Mouse (Mus musculus) hindbrain, embryonic 16.5 days (tissue): ENCODE data around the gene Mrps27. TPM values are rescaled to one million over a fixed set of nuclear protein-coding genes. Genes with fewer than 3 reads are reported as not detected.

Source experiments
- ATAC-seq: fragments of 200-750 bp; cut with Nextera tagmentation; 2 replicates; pipeline ENCODE4 v1.8.0; 2017; ENCODE audit warnings: moderate TSS enrichment, moderate library complexity
- H3K27ac ChIP-seq: fragments of 300-500 bp; sonication (generic); 2 replicates; pipeline ENCODE4 v1.5.1; 2014; ENCODE audit warnings: low read depth, mild to moderate bottlenecking, control low read depth, low read length, moderate library complexity
- H3K27me3 ChIP-seq: fragments of 300-500 bp; sonication (generic); replicated peaks from 2 replicates; pipeline ENCODE4 v1.6.1; 2014; ENCODE audit warnings: low read length; ENCODE audit not compliant: control insufficient read depth, insufficient read depth
- H3K36me3 ChIP-seq: fragments of 300-500 bp; sonication (generic); 2 replicates; pipeline ENCODE4 v1.6.1; 2014; ENCODE audit warnings: mild to moderate bottlenecking, low read length, moderate library complexity, mixed read lengths; ENCODE audit not compliant: control insufficient read depth, insufficient read depth
- H3K4me1 ChIP-seq: fragments of 300-500 bp; sonication (generic); 2 replicates; pipeline ENCODE4 v1.6.1; 2014; ENCODE audit warnings: low read depth, low read length; ENCODE audit not compliant: control insufficient read depth, insufficient read depth
- H3K4me2 ChIP-seq: fragments of 300-500 bp; sonication (generic); 2 replicates; pipeline ENCODE4 v1.6.1; 2014; ENCODE audit warnings: mild to moderate bottlenecking, low read length, control low read depth, moderate library complexity
- H3K4me3 ChIP-seq: fragments of 300-500 bp; sonication (generic); 2 replicates; pipeline ENCODE4 v1.5.1; 2014; ENCODE audit warnings: mild to moderate bottlenecking, low read length, control low read depth, moderate library complexity
- H3K9ac ChIP-seq: fragments of 300-500 bp; sonication (generic); 2 replicates; pipeline ENCODE4 v1.6.1; 2014; ENCODE audit warnings: low read depth, mild to moderate bottlenecking, control low read depth, low read length, moderate library complexity
- H3K9me3 ChIP-seq: fragments of 300-500 bp; sonication (generic); 2 replicates; pipeline ENCODE4 v1.6.1; 2014; ENCODE audit warnings: mild to moderate bottlenecking, low read length, moderate library complexity; ENCODE audit not compliant: control insufficient read depth
- WGBS: fragments of 180-500 bp; shearing (Covaris S2); extraction: QIAGEN DNeasy Blood & Tissue Kit; methylation state at CpG from one replicate; pipeline ENCODE4 v1.1.7; 2014; 5-methylcytosine and 5-hydroxymethylcytosine counted together
- polyA plus RNA-seq: library from polyadenylated mRNA; unstranded; fragments of >200 nt; fragmentation: Nextera tagmentation; extraction: Ambion mirVana; gene quantifications from 2 replicates; pipeline ENCODE4 v1.2.1, GENCODE M21; 2015

Gene Mrps27
- polyA plus RNA-seq, 1 experiment from 2014 or later: 47.6 TPM

DNA sequence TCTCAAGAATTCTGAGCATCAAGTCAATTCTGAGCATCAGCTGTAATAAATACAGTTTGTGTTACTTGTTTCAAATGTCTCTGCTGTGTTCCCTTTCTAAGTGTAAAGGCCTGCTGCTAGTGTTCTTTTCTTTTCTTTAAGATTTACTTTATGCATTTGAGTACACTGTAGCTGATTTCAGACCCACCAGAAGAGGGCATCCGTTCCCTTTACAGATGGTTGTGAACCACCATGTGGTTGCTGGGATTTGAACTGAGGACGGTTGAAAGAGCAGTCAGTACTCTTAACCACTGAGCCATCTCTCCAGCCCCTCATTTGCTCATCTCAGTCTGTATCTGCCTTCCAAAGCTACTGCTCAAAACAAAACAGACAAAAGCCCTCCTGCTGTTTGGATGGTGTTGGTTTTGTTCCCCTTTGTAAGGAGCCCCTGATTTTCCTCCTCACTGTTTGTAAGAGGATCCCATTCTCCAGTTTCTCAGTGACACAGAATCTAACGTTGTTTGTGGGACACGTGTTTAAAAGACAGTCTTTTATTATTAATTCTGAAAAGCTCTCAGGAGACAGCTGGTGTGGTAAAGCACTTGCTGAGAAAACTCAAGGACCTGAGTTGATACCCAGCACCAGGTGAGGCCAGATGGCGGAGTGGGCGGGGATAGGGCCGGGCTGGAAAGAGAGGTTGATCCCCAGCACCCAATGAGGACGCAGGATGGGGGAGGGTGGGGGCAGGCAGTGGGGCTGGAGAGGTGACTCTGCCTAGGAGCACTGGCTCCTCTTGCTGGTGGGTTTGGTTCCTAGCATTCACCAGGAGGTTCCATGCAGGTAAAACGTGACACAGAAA is 12.1 kb downstream of the Mrps27 start:
- Histone ChIP-seq H3K9me3 (no peaks in the 10 kb centered on the region), H3K4me2 (no peak overlapping the region), H3K9ac (no peak overlapping the region), H3K27ac (no peak overlapping the region), H3K27me3 (no peaks in the 10 kb centered on the region), H3K4me3 (no peak overlapping the region), H3K36me3 (no peaks in the 10 kb centered on the region), H3K4me1 (peaks cover 5% of the 10 kb centered on the region)
- 34% methylated on average over 9 of the region's 9 CpGs for WGBS
- no peak for ATAC-seq

DNA sequence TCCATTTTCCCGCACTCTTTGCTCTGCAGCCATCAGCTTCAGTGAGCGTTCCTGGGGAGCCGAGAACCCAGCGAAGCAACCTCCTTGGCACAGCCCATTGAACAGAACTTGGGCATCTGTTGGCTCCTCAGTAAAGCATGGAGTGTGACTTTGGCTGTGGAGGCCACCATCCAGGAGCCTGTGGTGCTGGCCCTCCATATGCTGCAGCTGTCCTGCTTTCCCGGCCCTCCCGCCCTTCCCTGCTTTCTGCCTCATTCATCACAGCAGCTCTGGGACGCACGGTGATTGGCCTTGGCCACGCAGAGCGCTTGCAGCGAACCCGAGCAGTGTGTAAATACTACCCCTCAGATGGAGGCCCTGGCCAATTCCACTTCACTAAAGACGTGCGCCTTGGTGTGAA is 14.3 kb downstream of the Mrps27 start:
- WGBS: 56% methylated on average over 14 of the region's 14 CpGs
- no peak overlapping the region for H3K4me3 ChIP-seq
- H3K36me3 ChIP-seq: peaks cover 3% of the 10 kb centered on the region; the same call in 1 of the 2 replicates
- H3K9me3 ChIP-seq: no peaks in the 10 kb centered on the region
- no peaks in the 10 kb centered on the region for H3K27me3 ChIP-seq
- H3K9ac ChIP-seq: no peak overlapping the region
- H3K27ac ChIP-seq: peak overlapping the region; percentile 42; the same call in 1 of the 2 replicates
- peaks cover under 1% of the 10 kb centered on the region; the same call in 1 of the 2 replicates for H3K4me1 ChIP-seq
- no peak overlapping the region for H3K4me2 ChIP-seq
- ATAC-seq: peak; percentile 94

DNA sequence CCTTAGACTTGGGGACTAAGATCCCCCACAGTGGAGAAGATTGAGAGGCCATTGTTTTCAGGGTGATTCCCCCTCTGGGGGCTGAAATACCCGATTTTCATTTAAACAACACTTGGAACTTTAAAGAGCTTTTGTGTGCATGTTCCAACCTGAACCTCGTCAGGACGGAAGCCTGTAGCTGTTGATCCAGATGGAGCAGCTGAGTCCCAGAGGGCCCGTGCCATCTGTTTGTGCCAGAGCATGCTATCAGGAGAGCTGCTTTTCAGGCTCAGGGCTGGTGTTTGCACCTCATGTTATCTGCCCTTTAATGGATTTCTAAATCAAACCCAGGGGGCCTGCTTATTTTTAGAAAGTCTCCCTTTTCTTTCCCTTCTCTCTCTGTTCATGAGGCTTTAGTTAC is 19.3 kb downstream of the Mrps27 start:
- H3K4me2 ChIP-seq: no peak overlapping the region
- H3K4me1 ChIP-seq: no peaks in the 10 kb centered on the region; the same call in 1 of the 2 replicates
- no peak overlapping the region for H3K9ac ChIP-seq
- H3K36me3 ChIP-seq: peaks cover 3% of the 10 kb centered on the region; the same call in 1 of the 2 replicates
- ATAC-seq: no peak
- H3K9me3 ChIP-seq: no peaks in the 10 kb centered on the region
- no peak overlapping the region for H3K4me3 ChIP-seq
- no peak overlapping the region for H3K27ac ChIP-seq
- H3K27me3 ChIP-seq: no peaks in the 10 kb centered on the region
- WGBS: 34% methylated on average over 4 of the region's 4 CpGs

DNA sequence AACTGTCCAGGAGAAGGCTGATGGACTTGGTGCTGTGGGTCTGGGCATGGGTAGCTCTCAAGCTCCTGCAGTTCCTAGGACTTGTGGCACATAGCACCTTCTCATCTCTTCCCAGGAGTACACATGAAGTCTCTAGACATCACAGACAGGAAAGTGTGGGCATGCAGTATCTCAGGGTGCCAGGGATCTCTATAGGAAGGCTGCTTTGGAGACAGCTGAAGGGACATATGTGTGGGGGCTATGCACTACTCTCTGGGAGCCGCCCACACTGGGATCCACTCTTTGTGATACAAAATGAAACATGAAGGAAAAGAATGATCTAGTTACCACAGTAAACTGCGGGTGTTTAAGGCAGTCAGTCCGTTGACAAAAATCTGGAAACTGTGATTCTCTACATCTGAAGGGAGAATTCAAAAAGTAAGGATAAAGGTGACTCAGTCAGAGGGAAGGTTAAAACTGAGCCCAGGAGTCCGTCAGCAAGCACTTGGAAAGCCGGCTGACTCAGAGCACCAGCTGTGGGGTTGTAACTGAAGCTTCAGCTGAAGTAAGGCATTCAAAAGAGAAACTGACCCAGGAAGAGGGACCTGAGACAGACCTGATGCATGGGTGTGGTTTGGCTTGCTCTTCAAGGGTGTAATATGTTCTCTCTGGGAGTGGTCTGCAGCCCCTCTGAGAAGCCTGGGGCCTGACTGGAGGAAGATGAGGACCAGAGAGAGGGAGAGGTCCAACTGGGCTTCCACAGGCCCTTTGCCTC is 22.0 kb downstream of the Mrps27 start:
- Histone ChIP-seq H3K9me3 (no peaks in the 10 kb centered on the region), H3K4me3 (no peak overlapping the region), H3K4me1 (no peaks in the 10 kb centered on the region; the same call in 1 of the 2 replicates), H3K27ac (no peak overlapping the region), H3K27me3 (no peaks in the 10 kb centered on the region), H3K9ac (no peak overlapping the region), H3K4me2 (no peak overlapping the region), H3K36me3 (peaks cover 3% of the 10 kb centered on the region; the same call in 1 of the 2 replicates)
- no peak for ATAC-seq
- WGBS: 84% methylated on average over 5 of the region's 5 CpGs

DNA sequence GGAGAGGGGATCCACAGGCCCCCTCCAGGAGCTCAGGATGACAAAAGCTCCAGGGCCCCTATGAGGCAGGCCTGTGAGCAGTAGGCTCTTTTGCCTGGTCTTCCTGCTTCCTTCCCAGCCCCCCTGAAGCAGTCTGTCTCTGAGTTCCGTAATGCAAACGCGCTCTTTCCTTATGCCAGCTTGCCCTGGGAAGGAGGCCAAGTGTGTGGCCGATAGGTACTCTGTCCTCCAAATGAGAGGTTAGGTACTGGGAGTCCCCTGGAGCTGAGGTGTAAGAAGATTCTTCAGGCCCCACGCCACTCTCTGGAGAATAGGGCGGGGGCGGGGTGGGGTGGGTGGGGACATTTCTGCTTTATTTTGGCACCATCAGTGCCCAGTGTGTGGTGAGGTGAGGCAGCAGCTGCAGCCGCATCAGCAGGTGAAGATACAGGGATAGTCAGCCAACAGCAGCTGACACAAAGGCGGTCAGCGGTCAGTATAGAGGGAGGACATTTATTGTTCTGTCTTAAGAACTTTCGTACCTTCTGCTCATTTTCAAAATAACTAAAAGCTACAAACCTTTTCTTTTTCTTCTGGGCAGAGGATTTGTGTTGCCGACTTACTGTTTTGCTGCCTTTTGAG is 23.1 kb downstream of the Mrps27 start:
- WGBS: 73% methylated on average over 12 of the region's 12 CpGs
- Histone ChIP-seq H3K27ac (no peak overlapping the region), H3K9me3 (no peaks in the 10 kb centered on the region), H3K4me1 (no peaks in the 10 kb centered on the region; the same call in 1 of the 2 replicates), H3K36me3 (peaks cover 3% of the 10 kb centered on the region; the same call in 1 of the 2 replicates), H3K27me3 (no peaks in the 10 kb centered on the region), H3K9ac (no peak overlapping the region; the same call in 1 of the 2 replicates), H3K4me2 (no peak overlapping the region), H3K4me3 (no peak overlapping the region)
- ATAC-seq: 0 out of 2 replicates have a peak, but pooled peaks have one; percentile 60

DNA sequence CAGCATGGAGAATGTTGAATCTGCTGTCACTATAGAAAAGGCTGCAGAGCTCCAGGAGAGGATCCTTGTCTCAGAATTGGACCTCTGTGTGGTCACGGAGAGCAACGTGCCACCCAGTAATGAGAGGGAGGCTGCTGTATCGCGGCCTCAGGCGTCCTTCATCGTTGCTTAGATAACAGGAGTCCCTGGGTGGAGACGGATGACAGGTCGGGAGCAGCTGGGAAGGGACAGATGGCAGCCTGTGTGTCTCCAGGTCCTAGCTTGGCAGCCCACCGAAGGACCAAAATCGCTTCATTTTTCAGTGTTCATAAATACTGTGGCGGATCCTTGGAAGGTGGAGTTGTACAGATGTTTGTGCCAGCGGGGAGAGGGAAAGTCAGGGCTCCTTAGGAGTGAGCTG is 24.5 kb downstream of the Mrps27 start:
- 49% methylated on average over 12 of the region's 12 CpGs for WGBS
- Histone ChIP-seq H3K36me3 (no peaks in the 10 kb centered on the region), H3K27me3 (no peaks in the 10 kb centered on the region), H3K9ac (no peak overlapping the region), H3K4me3 (no peak overlapping the region), H3K27ac (no peak overlapping the region), H3K4me2 (no peak overlapping the region), H3K4me1 (no peaks in the 10 kb centered on the region; the same call in 1 of the 2 replicates), H3K9me3 (no peaks in the 10 kb centered on the region)
- ATAC-seq: peak; percentile 79

DNA sequence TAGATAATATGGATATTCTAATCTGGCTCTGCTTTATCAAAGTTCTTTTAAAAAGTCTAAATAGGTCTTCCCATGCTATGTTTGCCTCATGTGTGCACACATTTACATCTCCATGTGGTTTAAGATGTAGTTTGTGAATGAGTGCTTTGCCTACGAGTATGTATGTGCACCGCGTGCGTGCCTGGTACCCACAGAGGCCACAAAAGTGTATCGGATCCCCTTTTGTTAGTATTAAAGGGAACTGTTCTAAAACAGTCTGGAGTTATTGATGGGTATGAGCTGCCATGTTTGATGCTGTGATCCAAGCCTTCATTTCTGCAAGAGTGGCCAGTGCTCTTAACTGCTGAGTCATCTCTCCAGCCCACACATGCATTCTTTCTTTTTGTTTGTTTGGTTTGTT is 26.7 kb downstream of the Mrps27 start:
- Histone ChIP-seq H3K9me3 (no peaks in the 10 kb centered on the region), H3K9ac (no peak overlapping the region), H3K4me3 (no peak overlapping the region), H3K4me2 (no peak overlapping the region), H3K27me3 (no peaks in the 10 kb centered on the region), H3K36me3 (no peaks in the 10 kb centered on the region), H3K4me1 (no peaks in the 10 kb centered on the region; the same call in 1 of the 2 replicates), H3K27ac (no peak overlapping the region)
- no peak for ATAC-seq
- WGBS: 89% methylated on average over 5 of the region's 5 CpGs

DNA sequence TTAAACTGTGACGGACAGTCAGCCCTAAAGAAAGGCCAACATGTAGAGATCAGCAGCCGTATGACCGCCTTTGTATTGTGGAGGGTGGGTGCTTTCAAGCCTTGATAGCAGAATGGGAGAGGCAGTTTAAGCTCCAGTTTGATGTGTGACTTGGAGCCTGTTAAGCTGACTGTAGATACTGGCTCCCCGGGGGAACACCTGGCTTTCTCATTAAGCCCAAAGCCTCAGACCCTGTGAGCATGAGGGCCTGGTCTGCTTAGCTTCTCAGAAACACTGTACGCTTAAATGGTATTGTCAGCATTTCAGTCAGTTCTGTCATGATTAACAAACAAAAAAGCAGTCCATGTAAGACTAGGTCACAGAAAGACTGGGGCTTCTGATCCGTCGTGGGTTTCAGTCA is 29.1 kb downstream of the Mrps27 start:
- WGBS: 79% methylated on average over 7 of the region's 7 CpGs
- Histone ChIP-seq H3K4me3 (no peak overlapping the region), H3K36me3 (no peaks in the 10 kb centered on the region), H3K27me3 (no peaks in the 10 kb centered on the region), H3K9ac (no peak overlapping the region), H3K9me3 (no peaks in the 10 kb centered on the region), H3K4me1 (no peaks in the 10 kb centered on the region), H3K27ac (no peak overlapping the region), H3K4me2 (no peak overlapping the region)
- no peak for ATAC-seq

DNA sequence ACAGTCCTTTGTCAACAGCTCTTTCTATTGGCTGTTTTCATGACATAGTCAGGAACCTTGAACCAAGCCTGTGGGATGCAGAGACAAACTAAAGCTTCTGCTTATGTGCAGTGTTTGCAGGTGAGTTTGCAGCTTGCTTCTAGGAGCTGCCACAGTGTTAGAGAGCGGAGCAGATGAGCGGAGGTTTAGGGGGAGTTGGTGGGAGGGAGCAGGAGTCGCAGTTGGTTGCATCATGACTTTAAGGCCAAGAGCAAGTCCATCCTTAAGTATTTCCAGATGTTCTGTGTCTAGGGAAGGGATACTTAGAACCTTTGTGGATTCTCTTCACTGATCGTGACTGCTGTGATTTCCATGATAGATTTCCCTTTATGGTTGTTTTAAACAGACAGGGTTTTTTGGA is 29.6 kb downstream of the Mrps27 start:
- WGBS: 78% methylated on average over 4 of the region's 4 CpGs
- H3K27ac ChIP-seq: no peak overlapping the region
- H3K9ac ChIP-seq: no peak overlapping the region
- H3K4me1 ChIP-seq: no peaks in the 10 kb centered on the region
- no peaks in the 10 kb centered on the region for H3K36me3 ChIP-seq
- H3K4me3 ChIP-seq: no peak overlapping the region
- H3K27me3 ChIP-seq: no peaks in the 10 kb centered on the region
- H3K4me2 ChIP-seq: no peak overlapping the region
- ATAC-seq: no peak
- H3K9me3 ChIP-seq: no peaks in the 10 kb centered on the region
